Mouse (Mus musculus) myocyte (in vitro differentiated cells): ENCODE measurements around the gene Xrcc6. TPM values are rescaled to one million over a fixed set of nuclear protein-coding genes. Genes with fewer than 3 reads are reported as not detected.
A peak's percentile ranks its signal among the peaks of the same experiment; 100 is the strongest.

Experiments
- H3K27me3 ChIP-seq: one replicate; pipeline ENCODE4 v1.6.1; 2011; ENCODE audit not compliant: control insufficient read depth, insufficient read depth, insufficient read length
- H3K36me3 ChIP-seq: one replicate; pipeline ENCODE4 v1.6.1; 2011; ENCODE audit not compliant: control insufficient read depth, insufficient read depth
- H3K4me2 ChIP-seq: one replicate; pipeline ENCODE4 v1.6.1; 2011; ENCODE audit warnings: low read depth, control low read depth
- H3K4me3 ChIP-seq: one replicate; pipeline ENCODE4 v1.5.1; 2011; ENCODE audit warnings: mild to moderate bottlenecking, control low read depth, moderate library complexity
- H3K79me2 ChIP-seq: one replicate; pipeline ENCODE4 v1.6.1; 2011; ENCODE audit not compliant: control insufficient read depth, insufficient read depth
- H3ac ChIP-seq: one replicate; pipeline ENCODE4 v1.6.1; 2011; ENCODE audit not compliant: control insufficient read depth, insufficient read length
- MAX ChIP-seq: IDR thresholded peaks from one replicate; pipeline ENCODE4 v1.6.1; 2011; ENCODE audit warnings: low read depth, mild to moderate bottlenecking, control low read depth
- MYOD1 ChIP-seq, 3 experiments: IDR thresholded peaks; one replicate each; pipeline ENCODE4 v1.6.1; 2011; ENCODE audit warnings: control low read depth in 2 of 3, low read depth in 2 of 3, mild to moderate bottlenecking in 2 of 3, moderate library complexity in 1 of 3; ENCODE audit not compliant: insufficient read length in 2 of 3, control insufficient read depth in 1 of 3
- MYOG ChIP-seq, 3 experiments: IDR thresholded peaks; one replicate each; pipeline ENCODE4 v1.6.1; 2011; ENCODE audit warnings: control low read depth in 2 of 3, low read depth in 2 of 3, mild to moderate bottlenecking in 2 of 3; ENCODE audit not compliant: insufficient read length in 2 of 3, control insufficient read depth in 1 of 3, insufficient read depth in 1 of 3
- POLR2A ChIP-seq: IDR thresholded peaks from one replicate; pipeline ENCODE4 v1.6.1; 2011; ENCODE audit warnings: low read depth, mild to moderate bottlenecking, control low read depth, moderate library complexity; ENCODE audit not compliant: insufficient read length
- POLR2AphosphoS2 ChIP-seq: IDR thresholded peaks from one replicate; pipeline ENCODE4 v1.6.1; 2011; ENCODE audit warnings: low read depth, control low read depth; ENCODE audit not compliant: insufficient read length
- REST ChIP-seq: IDR thresholded peaks from one replicate; pipeline ENCODE4 v1.6.1; 2011; ENCODE audit warnings: mild to moderate bottlenecking, control low read depth, moderate library complexity; ENCODE audit not compliant: insufficient read depth, insufficient read length
- SRF ChIP-seq: IDR thresholded peaks from one replicate; pipeline ENCODE4 v1.6.1; 2011; ENCODE audit warnings: low read depth; ENCODE audit not compliant: control insufficient read depth, insufficient read length
- TCF12 ChIP-seq: IDR thresholded peaks from one replicate; pipeline ENCODE4 v1.6.1; 2011; ENCODE audit warnings: mild to moderate bottlenecking, control low read depth; ENCODE audit not compliant: poor library complexity, insufficient read depth, severe bottlenecking
- USF1 ChIP-seq: IDR thresholded peaks from one replicate; pipeline ENCODE4 v1.6.1; 2011; ENCODE audit warnings: low read depth, mild to moderate bottlenecking, control low read depth, moderate library complexity
- polyA plus RNA-seq: library from polyadenylated mRNA; unstranded; fragments of >200 nt; fragmentation: generic; extraction: Trizol; gene quantifications from one replicate; pipeline ENCODE4 v1.2.1, GENCODE M21; 2012; ENCODE audit warnings: missing spikeins

The Xrcc6 gene
- polyA plus RNA-seq, 1 experiment, result 46.3 TPM

GRCm38 (mm10) chr15:82032386-82032785, 44.8 kb downstream of the Xrcc6 start:
- Histone ChIP-seq H3ac (no peak overlapping the region), H3K27me3 (no peaks in the 10 kb centered on the region), H3K79me2 (no peaks in the 10 kb centered on the region), H3K4me3 (no peak overlapping the region), H3K36me3 (peaks cover 64% of the 10 kb centered on the region), H3K4me2 (no peak overlapping the region)
- TF ChIP-seq MYOG (IDR thresholded peaks at IDR 0.05; ENCODE audit: control insufficient read depth in 1 of 3, insufficient read depth in 1 of 3, insufficient read length in 2 of 3, low read depth in 2 of 3) (no peak), REST (no peak)

- no peaks in the 10 kb centered on the region for H3K79me2 ChIP-seq
- TF ChIP-seq SRF, result no peak
- TF ChIP-seq POLR2AphosphoS2, result no peak
- TF ChIP-seq POLR2A, result no peak
These were observed 46.1 kb downstream of the Xrcc6 start, which contains the start of gene Desi1 for GRCm38 (mm10) chr15:82033762-82034161. Gene Desi1 (minus strand): TSS chr15:82033862.

GRCm38 (mm10) chr15:82035904-82036689, 48.5 kb downstream of the Xrcc6 start:
- Histone ChIP-seq H3K4me3 (no peak overlapping the region), H3K4me2 (no peak overlapping the region), H3K36me3 (peaks cover 55% of the 10 kb centered on the region), H3ac (no peak overlapping the region), H3K27me3 (no peaks in the 10 kb centered on the region), H3K79me2 (no peaks in the 10 kb centered on the region)
- TF ChIP-seq MYOG (IDR thresholded peaks at IDR 0.05; ENCODE audit: control insufficient read depth in 1 of 3, insufficient read depth in 1 of 3, insufficient read length in 2 of 3, low read depth in 2 of 3) (no peak), REST (no peak), USF1 (no peak), POLR2A (peak; percentile 3)

More at GRCm38 (mm10) chr15:82033762-82034161, 46.1 kb downstream of the Xrcc6 start, which contains the start of gene Desi1:
- Histone ChIP-seq H3K4me2 (no peak within 1 kb of the TSS), H3ac (no peak within 1 kb of the TSS), H3K27me3 (no peaks in the 10 kb centered on the region), H3K36me3 (peaks cover 63% of the 10 kb centered on the region), H3K4me3 (no peak within 1 kb of the TSS)

GRCm38 (mm10) chr15:82040650-82041049, 53.0 kb downstream of the Xrcc6 start:
- H3K4me3 ChIP-seq, result no peak overlapping the region

DNA sequence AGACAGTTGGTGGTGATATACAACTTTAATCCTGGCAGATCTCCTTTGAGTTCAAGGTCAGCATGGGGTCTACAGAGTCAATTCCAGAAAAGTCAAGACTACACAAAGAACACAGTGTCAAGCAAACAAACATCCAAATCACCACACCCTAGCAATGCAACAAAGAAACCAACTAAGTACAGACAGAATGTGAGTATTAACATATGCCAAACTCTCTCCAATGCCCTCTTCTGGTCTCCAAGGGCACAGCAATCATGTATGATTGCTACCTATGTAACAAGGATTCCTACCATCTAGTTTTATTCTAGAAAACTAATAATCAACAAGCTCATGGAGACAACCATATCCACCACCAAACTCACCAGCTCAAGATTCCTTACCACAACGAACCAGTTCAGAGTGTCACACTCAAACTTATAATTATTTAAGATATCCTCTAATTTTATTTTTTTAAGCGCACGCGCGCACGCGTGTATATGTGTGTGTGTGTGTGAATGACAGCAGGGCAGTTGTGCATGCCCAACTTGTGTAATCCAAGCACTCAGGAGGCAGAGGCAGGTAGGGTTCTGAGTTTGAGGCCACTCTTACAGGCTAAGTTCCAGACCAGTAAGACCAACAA, 56.6 kb downstream of the Xrcc6 start:
- Histone ChIP-seq H3K27me3 (no peaks in the 10 kb centered on the region), H3K4me2 (no peak overlapping the region), H3K79me2 (peaks cover 50% of the 10 kb centered on the region), H3ac (no peak overlapping the region), H3K36me3 (peaks cover 24% of the 10 kb centered on the region), H3K4me3 (no peak overlapping the region)
- TF ChIP-seq MAX (no peak), POLR2AphosphoS2 (no peak), TCF12 (no peak), REST (no peak), POLR2A (no peak)

More at GRCm38 (mm10) chr15:82040650-82041049, 53.0 kb downstream of the Xrcc6 start:
- H3ac ChIP-seq, result no peak overlapping the region
- peaks cover 54% of the 10 kb centered on the region for H3K36me3 ChIP-seq
- H3K4me2 ChIP-seq, result no peak overlapping the region
- peaks cover 35% of the 10 kb centered on the region for H3K79me2 ChIP-seq
- TF ChIP-seq MYOG (IDR thresholded peaks at IDR 0.05; ENCODE audit: control insufficient read depth in 1 of 3, insufficient read depth in 1 of 3, insufficient read length in 2 of 3, low read depth in 2 of 3) (no peak), POLR2AphosphoS2 (peak; percentile 40), POLR2A (peak; percentile 27)
- H3K27me3 ChIP-seq, result no peaks in the 10 kb centered on the region

- TF ChIP-seq TCF12, result no peak
- TF ChIP-seq MYOD1 (IDR thresholded peaks at IDR 0.05; ENCODE audit: control insufficient read depth in 1 of 3, insufficient read length in 2 of 3, low read depth in 2 of 3), result no peak
- TF ChIP-seq POLR2AphosphoS2, result no peak
- TF ChIP-seq REST, result no peak
- Histone ChIP-seq H3K79me2 (peaks cover 50% of the 10 kb centered on the region), H3K4me3 (peak overlapping the region; percentile 84), H3ac (peak overlapping the region; percentile 94), H3K36me3 (peaks cover 14% of the 10 kb centered on the region), H3K4me2 (peak overlapping the region; percentile 93), H3K27me3 (no peaks in the 10 kb centered on the region)
These were observed 58.7 kb downstream of the Xrcc6 start for GRCm38 (mm10) chr15:82046246-82046891.
